Mouse (Mus musculus) right cerebral cortex, adult 2 months (tissue): ENCODE data around the gene Il1rl2.

Experiments used
- DNase-seq, 2 experiments: peaks; one replicate each; pipeline ENCODE4 v3.0.0; 2021 to 2022; ENCODE audit warnings: low spot score in 2 of 2

Gene Il1rl2

DNA sequence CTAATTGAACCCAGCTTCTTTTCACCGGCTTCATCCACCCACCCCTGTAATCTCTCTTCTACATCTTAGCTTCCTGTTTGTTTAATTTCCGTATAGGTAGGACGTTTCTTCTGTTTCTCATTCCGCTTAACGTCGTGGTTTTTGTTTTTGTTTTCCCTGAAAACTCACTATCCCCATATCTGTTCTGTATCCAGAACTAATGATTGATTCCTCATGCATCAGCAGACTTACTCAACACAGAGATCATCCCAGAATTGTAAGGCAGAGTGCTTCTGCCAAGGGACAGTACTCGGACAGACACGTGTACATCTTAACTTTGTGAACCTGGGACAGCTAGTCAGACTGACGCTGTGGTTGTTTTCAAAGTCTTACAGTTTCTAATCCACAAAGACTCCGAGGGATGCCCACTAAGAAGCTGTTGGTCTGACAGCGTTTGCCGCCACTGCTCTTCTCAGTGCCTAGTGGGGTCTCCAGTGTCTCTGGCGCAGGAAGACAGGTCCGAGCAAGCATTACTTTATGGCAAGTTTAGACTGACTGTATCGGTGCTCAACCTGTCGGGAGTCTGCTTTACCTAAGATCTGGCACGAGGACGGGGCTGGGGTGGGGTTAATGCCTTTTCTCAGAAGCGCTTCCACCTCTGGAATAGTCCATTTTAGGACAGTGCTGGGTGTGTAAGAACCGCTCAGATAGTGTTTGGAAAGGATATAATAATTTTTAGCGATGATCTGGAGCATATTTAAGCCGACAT, 719 bp downstream of the Il1rl2 start:
- no peak for DNase-seq

DNA sequence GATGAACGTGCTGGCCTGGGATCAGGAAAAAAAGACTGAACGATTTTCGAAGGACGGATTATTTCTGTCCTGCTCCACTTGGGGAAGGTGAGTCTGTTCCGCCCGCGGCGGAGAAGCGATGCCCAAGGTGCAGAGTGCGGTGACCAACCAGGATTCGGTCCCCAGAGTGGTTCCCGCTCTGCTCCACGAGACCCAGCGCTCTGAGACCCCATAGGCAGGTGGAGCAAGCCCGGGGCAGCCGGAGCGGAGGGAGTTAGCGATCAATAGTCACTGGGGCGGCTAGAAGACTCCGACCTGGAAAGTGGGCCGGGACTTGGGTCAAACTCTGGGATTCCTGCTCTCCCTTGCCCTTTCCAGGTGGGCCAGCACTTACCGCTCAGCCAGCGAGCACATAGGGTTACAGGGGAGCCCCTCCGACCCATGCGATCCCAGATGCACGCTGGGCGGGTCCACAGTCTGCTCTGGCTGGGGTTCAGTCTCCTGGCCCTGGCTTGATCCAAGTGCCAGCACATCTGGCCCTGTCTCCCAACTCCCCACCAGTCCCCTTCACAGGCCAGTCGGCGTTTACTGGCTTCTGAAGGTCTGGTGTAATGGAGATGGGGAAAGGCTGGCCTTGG, 1.4 kb downstream of the Il1rl2 start:
- no peak for DNase-seq

DNA sequence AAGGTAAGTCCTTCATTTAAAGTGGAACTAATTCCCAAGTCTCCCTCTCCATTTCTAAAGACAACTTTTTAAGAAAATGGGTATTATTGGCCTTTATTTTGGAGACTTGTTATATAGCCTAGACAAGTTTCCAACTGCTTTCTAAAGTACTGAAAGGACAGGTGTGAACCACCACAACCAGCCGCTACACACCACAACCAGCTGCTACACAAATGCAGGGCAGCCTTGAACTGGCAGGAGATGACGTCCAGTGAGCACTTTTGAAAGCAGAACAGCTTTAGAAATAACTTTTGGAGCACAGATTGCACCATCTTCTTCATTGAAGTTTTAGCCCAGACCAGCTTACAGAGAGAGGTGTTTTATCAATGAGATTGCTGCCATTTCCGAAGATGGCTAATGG, 3.2 kb downstream of the Il1rl2 start:
- no peak for DNase-seq

DNA sequence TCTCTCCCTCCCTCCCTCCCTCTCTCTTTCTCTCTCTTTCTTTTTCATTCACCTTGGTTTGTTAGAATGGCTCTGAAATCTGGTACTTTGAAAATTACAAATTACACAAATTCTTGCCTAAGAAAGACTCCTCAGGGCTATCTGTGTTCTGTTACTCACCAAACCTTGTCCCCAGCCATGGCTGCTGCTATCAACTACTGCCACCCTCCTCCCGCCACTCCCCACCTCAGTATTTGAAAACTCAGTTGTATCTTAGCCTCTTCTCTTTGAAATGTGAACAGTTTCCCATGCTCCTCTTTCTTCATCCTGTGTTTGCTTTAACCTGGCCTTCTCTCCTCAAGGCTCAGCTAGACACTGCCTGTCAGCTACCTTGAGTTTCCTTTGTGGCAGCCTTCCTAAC, 5.1 kb downstream of the Il1rl2 start:
- no peak for DNase-seq

DNA sequence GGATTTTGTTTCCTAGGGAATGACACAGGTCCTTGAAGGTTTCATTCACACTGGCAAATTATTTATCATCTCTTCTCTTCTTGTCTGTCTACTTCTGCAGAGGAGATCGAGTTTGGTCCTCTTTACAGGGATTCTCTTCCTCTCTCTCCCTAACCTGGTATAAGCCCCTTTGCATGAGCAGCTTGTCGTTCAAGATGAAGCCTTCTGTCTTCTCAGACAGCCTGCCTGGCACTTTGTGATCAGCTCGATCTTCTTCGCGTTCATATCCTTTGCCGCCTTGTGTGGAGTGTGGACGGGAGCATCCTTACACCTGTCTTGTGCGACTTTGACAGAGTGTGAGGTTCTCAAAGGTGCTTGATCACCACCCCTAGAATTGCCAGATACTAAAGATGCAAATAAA, 5.8 kb downstream of the Il1rl2 start:
- DNase-seq = no peak

DNA sequence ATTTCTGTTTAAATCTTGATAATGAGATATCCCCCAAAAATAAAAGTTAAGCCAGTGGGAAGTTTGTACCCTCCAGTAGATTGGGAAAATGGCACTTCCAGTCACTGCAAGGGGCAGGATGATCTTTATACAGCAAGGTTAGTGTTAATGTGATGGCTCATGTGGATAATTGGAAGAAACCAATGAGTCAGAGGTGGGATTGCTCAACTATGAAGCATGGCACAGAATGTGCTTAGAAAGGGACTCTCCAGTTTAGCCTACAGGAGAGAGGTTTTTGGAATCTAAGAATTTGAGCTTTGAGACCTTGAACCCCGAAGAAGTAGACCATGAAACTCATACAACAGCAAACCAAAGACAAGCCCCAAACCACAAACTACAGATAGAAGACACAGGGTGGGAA, 14.9 kb downstream of the Il1rl2 start:
- no peak for DNase-seq

DNA sequence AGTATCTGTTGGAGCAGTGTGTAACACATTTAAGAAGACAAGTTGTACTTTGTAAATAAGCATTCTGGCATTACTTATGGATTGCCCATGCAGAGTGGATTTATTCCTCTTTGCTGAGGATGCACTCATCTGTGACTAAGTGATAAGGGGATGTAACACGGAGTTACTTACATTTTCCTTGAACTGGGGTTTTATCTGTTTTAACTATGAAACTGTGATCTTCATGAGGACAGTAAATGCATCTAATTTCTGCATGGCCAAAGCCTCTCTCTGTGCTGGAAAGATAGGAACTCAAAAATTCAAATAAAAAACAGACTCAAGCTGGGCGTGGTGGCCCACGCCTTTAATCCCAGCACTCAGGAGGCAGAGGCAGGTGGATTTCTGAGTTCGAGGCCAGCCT, 15.7 kb downstream of the Il1rl2 start:
- DNase-seq = no peak

DNA sequence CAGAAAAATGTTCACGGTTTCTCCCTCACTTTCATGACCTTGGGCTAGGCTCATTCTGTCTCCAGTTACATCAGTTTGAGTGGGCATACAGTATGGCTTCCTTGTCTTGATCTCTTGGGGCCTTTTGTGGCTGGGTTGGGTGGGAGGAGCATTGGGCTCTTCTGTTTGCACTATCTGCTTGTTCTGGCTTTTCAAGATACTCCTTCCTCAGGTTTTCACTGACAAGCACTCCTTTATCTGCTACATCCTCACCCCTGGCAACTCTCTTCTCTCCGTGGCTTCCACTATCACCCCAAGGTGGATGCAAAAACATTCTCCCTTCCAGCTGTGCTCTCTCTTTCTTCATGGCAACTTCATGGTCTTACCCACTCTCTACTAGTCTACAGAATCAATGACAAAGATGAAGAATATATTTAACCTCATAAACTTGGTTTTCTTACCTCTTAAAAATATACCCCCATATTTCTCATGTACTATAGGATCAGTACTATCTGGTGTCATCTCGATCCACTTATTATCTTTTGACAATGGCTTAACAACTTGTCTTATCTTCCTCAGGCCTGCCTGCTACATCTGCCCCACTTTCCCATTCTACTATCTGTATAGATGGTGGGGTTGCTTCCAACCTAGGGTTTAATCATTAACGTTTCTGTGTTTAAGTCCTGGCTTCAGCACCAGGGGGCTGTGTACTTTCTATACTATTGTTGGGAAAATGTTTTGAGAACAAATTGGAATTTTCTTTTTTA, 27.9 kb downstream of the Il1rl2 start:
- no peak for DNase-seq

DNA sequence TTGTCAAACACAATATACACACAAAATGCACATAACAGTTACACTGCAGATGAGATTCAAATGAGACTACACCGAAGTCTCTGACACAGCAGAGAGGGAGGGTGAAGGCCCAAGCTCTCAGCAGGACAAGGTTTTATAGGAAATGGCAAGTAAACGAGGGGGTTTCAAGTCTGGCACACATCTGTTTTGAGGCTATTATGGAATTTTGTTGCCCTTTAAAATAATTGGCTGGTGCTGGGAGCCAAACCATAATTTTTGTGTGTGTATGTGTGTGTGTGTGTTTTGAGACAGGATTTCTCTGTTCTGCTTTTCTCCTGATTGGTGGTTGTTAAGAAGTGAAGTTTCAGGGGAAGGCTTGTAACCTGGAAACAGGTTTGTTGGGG, 28.5 kb downstream of the Il1rl2 start:
- DNase-seq = no peak

DNA sequence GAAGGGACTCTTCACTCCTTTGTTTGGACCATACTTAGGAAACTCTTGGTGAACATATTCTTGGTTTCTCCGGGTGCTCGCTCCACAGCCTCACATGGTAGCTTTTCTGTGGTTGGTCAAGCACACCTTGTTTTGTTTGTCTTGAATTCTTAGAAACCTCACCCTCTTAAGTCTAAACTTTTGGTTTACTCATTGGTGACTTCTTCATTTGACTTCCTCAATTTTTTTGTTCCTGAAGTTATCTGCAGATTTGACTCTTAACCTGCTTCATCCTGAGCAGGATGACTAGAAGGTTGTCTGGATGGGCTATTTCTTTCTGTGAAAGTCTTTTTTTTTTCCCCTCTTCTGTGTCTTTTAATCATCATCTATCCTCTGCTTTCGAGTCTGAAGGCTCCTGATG, 30.3 kb downstream of the Il1rl2 start:
- no peak for DNase-seq

DNA sequence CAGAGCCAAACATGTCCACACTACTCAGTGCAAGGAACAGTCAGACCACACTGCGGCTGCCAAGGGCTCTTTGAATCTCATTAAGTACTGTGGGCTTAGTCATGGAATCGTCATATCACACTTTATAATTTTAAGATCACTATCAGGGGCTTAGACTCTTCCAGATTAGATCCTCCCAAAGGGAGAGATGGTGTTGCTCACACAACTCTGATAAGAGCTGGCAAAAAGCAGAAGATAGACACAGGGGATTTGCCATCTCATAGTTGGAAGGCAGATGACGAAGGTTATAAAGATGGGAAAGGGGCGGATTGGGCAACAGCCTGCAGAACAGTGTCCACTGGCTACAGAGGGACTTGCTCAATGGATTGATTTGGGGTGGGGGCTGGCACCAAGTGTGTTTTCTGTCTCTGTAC, 31.0 kb downstream of the Il1rl2 start:
- DNase-seq = no peak

DNA sequence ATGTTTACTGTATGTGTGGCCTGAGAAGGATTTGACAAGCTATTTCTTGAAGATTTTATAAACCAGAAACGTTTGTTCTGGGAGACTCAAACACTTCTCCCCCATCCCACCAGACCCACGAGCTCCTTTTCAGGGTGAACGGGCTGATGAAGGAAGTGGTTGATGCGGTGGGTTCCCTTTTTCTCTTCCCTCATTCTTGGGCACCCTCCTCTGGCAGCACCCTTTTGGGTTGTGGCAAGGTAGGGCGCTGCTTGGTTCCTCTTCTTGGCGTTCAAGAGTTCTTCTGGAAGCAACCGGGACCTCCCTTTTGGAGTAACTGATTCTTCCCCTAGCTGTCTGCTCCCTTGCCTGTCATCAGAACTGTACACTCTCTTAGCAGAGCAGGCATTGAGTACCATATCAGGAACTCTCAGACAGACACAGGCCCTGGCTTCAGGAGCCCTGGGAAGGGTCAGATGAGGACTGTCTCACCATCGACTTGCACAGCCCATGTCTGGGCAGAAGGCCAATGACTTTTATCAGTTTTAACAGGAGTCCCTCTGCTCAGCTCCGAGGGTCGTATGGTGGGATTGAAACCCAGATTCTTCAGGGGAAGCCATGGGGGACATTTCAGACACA, 31.6 kb downstream of the Il1rl2 start:
- DNase-seq = no peak

DNA sequence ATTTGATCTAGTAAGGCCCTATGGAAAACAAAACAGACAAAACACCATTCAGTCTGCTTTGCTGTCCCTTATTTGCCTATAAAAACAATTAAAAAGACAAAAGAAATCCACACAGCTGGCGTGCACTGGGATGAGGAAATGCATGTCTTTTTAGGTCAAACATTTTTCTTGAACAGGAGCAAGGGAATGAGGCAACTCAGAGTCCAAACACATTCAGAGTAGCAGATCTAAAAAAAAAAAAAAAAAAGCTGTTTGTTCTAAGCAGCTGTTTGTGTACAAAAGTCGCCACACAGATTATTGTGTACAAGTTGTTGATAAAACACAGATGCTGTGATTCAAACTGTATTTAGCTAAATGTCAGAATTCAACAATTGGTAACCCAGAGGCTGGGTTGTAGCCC, 33.5 kb downstream of the Il1rl2 start:
- DNase-seq = no peak

DNA sequence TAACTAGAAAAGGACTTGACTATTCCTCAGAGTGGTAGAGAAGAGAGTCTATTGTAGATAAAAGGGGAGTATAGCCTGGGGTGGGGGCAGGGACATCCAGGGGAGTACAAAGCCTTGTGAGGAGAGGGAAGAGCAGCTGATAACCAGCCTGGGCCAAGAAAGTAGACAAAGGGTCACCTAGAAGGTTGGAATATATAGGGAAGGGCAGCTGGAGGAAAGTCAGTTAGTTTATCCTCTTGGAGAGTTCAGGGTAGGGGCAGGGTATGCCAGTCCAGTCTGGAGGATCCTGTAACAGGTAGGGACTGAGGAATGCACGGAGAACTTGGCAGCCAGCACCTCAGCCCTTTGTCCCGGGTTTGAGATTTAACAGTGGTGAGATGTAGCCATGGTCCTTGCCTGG, 33.9 kb downstream of the Il1rl2 start:
- DNase-seq = no peak

DNA sequence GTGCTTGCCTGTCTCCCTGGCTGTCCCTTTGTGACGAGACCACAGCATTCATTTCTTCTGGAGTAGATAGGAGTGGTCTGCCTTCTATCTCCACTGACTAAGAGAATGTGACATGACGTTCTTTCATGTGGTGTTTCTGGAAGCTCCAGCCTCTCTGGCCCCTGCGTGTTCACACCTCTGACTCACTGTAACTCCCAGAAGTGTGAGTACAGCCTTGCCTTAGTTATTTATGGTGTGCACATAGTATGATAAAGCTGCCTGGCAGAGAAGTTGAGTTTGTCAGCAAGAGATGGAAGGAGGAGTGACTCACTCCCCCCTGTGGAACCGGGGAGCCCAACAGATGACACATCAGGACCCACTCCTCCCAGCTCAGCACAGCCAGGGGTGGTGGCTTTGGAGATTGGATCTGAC, 34.4 kb downstream of the Il1rl2 start:
- DNase-seq = peak; percentile 59 to 62

DNA sequence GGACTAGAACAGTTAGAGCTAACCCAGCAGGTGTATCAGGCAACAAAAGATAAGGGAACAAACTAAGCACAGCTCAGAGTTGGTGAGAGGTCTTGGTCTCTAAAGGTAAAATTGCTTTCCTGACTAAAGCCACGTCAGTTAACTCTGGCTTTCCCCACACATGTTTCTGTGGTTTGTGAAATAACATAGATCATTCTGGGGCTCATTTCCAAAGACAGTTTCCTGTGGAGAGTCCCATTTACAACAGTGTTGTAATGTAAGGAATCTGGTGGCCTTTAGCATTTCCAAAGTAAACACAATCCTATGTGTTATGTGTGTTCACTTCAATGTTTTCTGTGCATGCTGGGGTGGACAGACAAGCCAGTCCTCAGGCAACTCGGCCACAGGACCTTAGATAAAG, 35.3 kb downstream of the Il1rl2 start:
- no peak for DNase-seq

DNA sequence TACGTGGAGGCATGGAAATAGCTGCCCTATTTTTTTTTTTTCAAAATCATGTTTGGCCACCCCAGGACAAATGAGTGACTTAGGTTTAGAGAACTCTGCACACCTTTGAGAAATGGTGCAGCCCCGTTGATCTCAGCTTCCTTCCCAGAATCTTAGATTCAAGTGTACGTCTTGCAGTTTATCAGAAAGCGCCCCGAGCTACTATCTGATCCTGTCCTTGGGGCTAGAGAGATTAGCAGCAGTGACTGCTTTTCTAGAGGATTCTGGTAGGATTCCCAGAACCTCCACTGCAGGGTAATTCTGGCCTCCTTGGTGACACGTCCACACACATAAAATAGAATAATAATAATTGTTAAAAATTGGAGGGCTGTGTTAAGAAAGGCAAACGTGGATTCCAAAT, 36.6 kb downstream of the Il1rl2 start:
- DNase-seq = no peak

DNA sequence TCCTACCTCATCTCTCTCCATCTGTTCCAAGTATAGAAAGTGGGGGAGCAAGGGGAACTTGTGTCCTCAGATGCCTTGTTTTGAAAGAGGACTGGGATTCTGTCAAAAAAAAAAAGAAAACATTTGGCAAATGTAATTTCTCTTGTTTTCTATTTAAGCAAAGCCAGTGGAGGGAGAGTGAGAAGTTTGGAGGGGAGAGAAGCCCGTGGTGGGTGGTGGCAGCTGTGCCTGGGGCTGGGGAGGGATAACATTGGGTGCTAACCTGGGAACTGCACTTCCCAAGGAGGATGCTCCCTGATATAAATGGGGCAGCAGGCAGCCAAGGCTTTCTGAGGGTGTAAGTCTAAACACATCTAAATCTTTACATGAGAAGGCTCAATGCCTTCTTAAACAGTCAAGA, 37.2 kb downstream of the Il1rl2 start:
- DNase-seq = no peak

DNA sequence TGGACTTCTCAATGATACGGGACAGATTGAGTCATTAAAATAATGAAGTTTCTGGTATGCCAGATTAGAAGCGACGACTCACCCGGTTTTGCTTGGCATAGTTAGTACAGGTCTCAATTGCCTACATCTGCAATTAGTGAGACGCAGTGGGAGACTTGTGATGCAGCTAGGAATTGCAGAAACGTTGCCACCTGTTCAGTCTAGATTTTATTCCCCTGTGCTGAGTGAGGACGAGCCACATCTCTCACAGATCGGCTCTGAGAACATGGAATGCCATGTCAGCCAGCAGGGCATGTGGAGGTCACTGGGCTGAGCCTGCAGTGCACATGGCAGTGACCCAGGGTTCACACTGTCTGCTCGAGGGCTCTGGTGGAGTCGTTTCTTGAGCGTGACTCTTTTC, 38.4 kb downstream of the Il1rl2 start:
- DNase-seq = no peak

DNA sequence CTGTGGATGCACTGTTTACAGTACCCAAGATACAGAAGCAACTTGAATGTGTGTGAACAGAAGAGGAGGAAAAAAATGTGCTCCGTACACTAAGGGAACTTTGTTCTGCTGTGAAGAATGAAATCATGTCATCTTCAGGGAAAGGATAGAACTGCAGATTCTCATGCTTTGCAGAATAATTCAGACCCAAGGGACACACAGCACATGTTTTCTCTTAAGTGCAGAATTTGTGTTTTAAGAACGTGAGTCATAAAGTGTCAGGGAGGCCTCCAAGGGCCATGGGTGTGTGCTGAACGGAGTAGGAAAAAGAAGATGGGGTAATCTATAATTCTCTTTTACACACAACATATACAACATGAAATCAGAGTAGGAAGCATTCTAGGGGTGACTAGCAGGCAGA, 48.5 kb downstream of the Il1rl2 start:
- DNase-seq = no peak

DNA sequence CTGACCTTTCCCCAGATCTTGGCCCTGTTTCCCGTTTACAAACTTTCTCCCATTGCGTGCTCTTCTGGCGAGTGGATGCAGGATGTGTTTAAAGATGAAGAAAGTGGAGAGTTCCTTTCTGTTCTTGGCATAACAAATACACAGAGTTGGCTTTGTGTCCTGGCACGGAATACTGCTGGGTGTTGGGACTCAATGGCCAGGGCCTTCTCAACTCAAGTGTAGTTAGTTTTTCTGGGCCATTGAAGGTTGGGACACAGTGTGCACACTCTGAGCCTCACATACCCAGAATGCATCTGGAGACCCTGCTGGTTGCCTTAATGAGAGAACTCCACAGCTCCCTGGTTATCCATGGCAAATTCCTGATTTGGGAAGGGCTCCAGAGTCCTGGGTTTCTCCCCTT, 50.7 kb downstream of the Il1rl2 start:
- DNase-seq = no peak

DNA sequence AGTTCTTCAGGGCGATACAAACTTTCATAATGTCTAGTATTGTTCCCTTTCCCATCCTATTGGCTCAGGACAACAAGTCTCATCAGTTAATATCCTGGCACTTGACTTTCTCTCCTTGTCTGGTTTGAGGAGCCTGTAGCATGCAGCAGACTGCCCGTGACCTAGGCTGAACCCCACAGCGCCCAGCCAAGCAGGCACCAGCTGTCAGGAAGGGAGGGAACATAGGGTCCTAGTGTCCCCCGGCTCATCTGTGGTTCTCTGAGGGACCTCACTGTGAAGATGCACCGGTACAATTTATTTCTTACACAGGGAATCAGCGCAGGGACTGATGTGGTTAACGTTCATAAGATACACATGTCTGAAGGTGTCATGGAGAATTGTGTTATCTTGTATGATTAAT, 52.3 kb downstream of the Il1rl2 start:
- no peak for DNase-seq

DNA sequence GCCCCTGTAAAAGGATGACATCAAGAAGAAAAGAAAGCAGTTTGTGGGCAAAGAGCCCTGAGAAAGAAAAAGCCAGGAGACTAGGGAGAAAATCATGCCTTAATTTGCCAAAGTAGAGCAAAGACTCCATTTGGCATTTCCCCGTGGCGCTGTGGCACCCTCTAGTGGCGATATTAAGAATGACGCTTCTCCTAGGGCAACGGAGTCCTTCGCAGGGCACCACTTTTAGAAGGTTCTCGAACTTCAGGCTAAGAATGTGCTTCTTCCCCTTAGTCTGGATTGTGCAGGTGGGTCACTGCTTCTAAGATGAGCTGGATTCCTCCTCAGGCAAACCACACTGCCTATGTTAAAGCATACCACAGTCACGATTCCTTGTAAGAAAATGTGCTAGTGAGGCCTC, 54.4 kb downstream of the Il1rl2 start:
- DNase-seq = peak; percentile 57 to 73
